Mouse (Mus musculus) layer of hippocampus, postnatal 10 days (tissue): ENCODE measurements at regions not wholly inside any gene's neighbourhood (a gene's known extent, or its start where the extent isn't known, plus 50 kb on each side); places are given as distances from the start of the nearest gene placed in this dataset.
A peak's percentile ranks its signal among the peaks of the same experiment; 100 is the strongest.

Experiments used
- DNase-seq, 2 experiments: peaks; one replicate each; pipeline ENCODE4 v3.0.0; 2021; ENCODE audit warnings: low spot score in 2 of 2

- no peak for DNase-seq
These were observed 108.2 kb upstream of the Ccnd1 start for GRCm38 (mm10) chr7:145047771-145048480.

- DNase-seq: no peak
These were observed 105.5 kb upstream of the Ccnd1 start for GRCm38 (mm10) chr7:145045230-145045629.

GRCm38 (mm10) chr7:145043455-145044149 is 103.9 kb upstream of the Ccnd1 start:
- DNase-seq: no peak

GRCm38 (mm10) chr7:145040871-145041270 is 101.1 kb upstream of the Ccnd1 start:
- DNase-seq: no peak

- DNase-seq: no peak
These were observed 94.7 kb upstream of the Ccnd1 start for GRCm38 (mm10) chr7:145034385-145034784.

GRCm38 (mm10) chr7:145031275-145031674 is 91.5 kb upstream of the Ccnd1 start:
- no peak for DNase-seq

- DNase-seq: peak; percentile 79 to 85
These were observed 91.0 kb upstream of the Ccnd1 start for GRCm38 (mm10) chr7:145030635-145031141.

- no peak for DNase-seq
These were observed 89.9 kb upstream of the Ccnd1 start for GRCm38 (mm10) chr7:145029622-145030021.

GRCm38 (mm10) chr7:145029124-145029523 is 89.4 kb upstream of the Ccnd1 start:
- DNase-seq: no peak

- DNase-seq: no peak
These were observed 87.3 kb upstream of the Ccnd1 start for GRCm38 (mm10) chr7:145027061-145027460.

GRCm38 (mm10) chr7:145026014-145026285 is 86.2 kb upstream of the Ccnd1 start:
- no peak for DNase-seq

GRCm38 (mm10) chr7:145025186-145026013 is 85.7 kb upstream of the Ccnd1 start:
- DNase-seq: no peak

GRCm38 (mm10) chr7:145024651-145025050 is 84.9 kb upstream of the Ccnd1 start:
- DNase-seq: no peak

- DNase-seq: peak; percentile 23 to 36
These were observed 79.4 kb upstream of the Ccnd1 start for GRCm38 (mm10) chr7:145019137-145019536.

- DNase-seq: no peak
These were observed 78.4 kb upstream of the Ccnd1 start for GRCm38 (mm10) chr7:145018149-145018548.

GRCm38 (mm10) chr7:145015463-145016085 is 75.8 kb upstream of the Ccnd1 start:
- no peak for DNase-seq

- DNase-seq: no peak
These were observed 71.0 kb upstream of the Ccnd1 start for GRCm38 (mm10) chr7:145010757-145011156.

- DNase-seq: no peak
These were observed 70.3 kb upstream of the Ccnd1 start for GRCm38 (mm10) chr7:145010004-145010403.

- DNase-seq: no peak
These were observed 69.1 kb upstream of the Ccnd1 start for GRCm38 (mm10) chr7:145008662-145009333.

- peak in 1 of 2 experiments; percentile 29 for DNase-seq
These were observed 67.5 kb upstream of the Ccnd1 start for GRCm38 (mm10) chr7:145007216-145007615.
